Mouse (Mus musculus): Measurements from ENCODE around the gene Ttll2. TPM values are rescaled to one million over a fixed set of nuclear protein-coding genes. Genes with fewer than 3 reads are reported as not detected.
"Not testable (repeated sequence)": the region's sequence is repeated elsewhere in the genome, so short reads cannot be mapped to it uniquely, and the experiment has no call there.

The Ttll2 gene
- total RNA-seq, 2 experiments from 2014 or later: not detected

DNA sequence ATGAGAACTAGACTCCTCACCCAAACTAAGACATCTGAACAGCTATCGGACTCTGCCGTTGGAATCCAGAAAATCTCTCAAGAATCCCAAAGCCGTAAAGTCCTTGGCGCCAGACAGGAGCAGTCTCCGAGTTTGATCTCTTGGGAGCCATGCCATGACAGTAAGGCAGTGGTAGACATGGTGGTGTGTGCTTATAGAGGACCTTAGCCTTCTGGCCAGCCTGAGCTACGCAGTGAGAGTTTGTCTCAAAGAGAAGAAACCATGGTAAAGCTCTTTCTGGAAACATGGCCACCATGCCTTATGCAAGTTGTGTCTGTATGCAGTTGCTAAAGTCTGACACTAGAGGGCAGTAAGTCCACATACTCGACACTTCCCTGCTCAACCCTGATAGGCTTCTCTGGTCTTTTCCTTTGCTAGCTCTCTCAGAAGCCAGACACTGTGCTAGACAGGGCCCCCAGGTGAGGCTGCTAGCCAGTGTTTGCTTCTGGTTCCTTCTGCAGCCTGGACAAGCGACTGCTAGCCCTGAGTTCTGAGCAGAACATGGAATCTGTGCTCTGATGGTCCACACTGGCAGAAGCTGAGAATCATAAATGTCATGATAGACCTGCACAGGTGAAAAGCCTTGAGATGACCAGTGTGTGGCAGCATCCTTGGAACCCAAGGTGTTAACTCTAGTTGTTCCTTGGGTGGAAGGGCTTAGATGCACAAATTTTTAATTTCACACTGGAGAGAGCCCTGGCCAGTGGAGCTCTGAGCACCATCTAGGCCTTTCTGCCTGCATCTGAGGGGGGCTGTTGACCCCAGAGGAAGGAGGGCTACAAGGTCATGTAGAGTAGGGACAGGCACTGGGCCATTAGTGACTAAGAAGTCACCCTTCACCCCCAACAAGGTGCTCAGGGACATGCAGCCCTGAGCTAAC lies 46.0 kb downstream of the Ttll2 start:
- H3K4me3 ChIP-seq; H3K27ac ChIP-seq; intact Hi-C loops (cut with DNase I): not testable (repeated sequence)
- DNase-seq (ENCODE audit: extremely low spot score in 1 of 2, low spot score in 2 of 2): peak; percentile 57 to 60
- TF ChIP-seq CTCF (IDR thresholded peaks at IDR 0.05): peak; percentile 58

Other genes starting within 250 kb of the Ttll2 start
- 10 to 100 TPM; 62.4 to 69.4 TPM for gene Rps6ka2, start 182.6 kb downstream of the Ttll2 start, total RNA-seq (2021)
- under 1 TPM in 1 of 2 experiments, not detected in 1; 0.45 TPM for gene Tcp10a, start 28.1 kb downstream of the Ttll2 start, total RNA-seq (2021)
- gene Gm49630, start 19.3 kb upstream of the Ttll2 start, total RNA-seq (2021): not detected
- not detected for gene Unc93a2, start 32.8 kb upstream of the Ttll2 start, total RNA-seq (2021)

All from left cerebral cortex, adult 2 months (tissue).